9 mouse cellular contexts compared by ENCODE assay signal in genomic region chr2:168281582-168281981, GRCm38 (mm10). TPM values are rescaled to one million over a fixed set of nuclear protein-coding genes. Genes with fewer than 3 reads are reported as not detected.
DNase-seq lines count a peak whose midpoint lies in the region; ATAC-seq and TF ChIP-seq lines count a peak whose summit lies in the region.
"Had no signal": no experiment of that assay in that cellular context is flagged by ENCODE, and none has a peak within 500 bp of the region (broad histone marks: within the 10 kb centered on the region; RNA-seq: fewer than 3 reads in every experiment).

Gene Kcng1 (minus strand): TSS chr2:168281736.

- TF ChIP-seq CTCF in kidney, adult 2 months (conservative IDR thresholded peaks at IDR 0.05; ENCODE audit: insufficient read depth, insufficient read length, low read depth, low read length): no peak
- TF ChIP-seq CTCF in cortical plate, adult 2 months (IDR thresholded peaks at IDR 0.05; ENCODE audit: extremely low read depth, insufficient read depth, low read length): no peak
- no peak for TF ChIP-seq CTCF in hindbrain, postnatal 0 days (IDR thresholded peaks at IDR 0.05; ENCODE audit: low read depth)

- no peak for TF ChIP-seq POLR2A in kidney, adult 2 months (IDR thresholded peaks at IDR 0.05; ENCODE audit: low read depth, low read length)
- TF ChIP-seq POLR2A in cortical plate, adult 2 months (IDR thresholded peaks at IDR 0.05; ENCODE audit: extremely low read depth, insufficient read depth, low read length): no peak

- ATAC-seq in hindbrain, postnatal 0 days: no peak
- no peak for ATAC-seq in erythroblast, adult 5-6 weeks (replicated peaks; ENCODE audit: low FRiP score, poor library complexity, severe bottlenecking)
- ATAC-seq: Patski had no signal

- H3K36me3 ChIP-seq in kidney, adult 2 months (ENCODE audit: control insufficient read depth, insufficient read depth, low read length): no peaks in the 10 kb centered on the region
- H3K36me3 ChIP-seq in hindbrain, postnatal 0 days (ENCODE audit: insufficient read depth, low read length): no peaks in the 10 kb centered on the region
- no peaks in the 10 kb centered on the region for H3K36me3 ChIP-seq in midbrain, embryonic 10.5 days

- H3K4me3 ChIP-seq in kidney, adult 2 months (ENCODE audit: insufficient read depth, low read depth, low read length): peak within 1 kb of the TSS; percentile 35; the same call in 1 of the 2 replicates
- peak within 1 kb of the TSS; percentile 63 for H3K4me3 ChIP-seq in cortical plate, adult 2 months (ENCODE audit: insufficient read depth, low read length)
- H3K4me3 ChIP-seq in hindbrain, postnatal 0 days (ENCODE audit: low read length): peak within 1 kb of the TSS; percentile 36
- H3K4me3 ChIP-seq in midbrain, embryonic 10.5 days: peak within 1 kb of the TSS; percentile 69

- peaks cover 2% of the 10 kb centered on the region; the same call in 1 of the 2 replicates for H3K27me3 ChIP-seq in kidney, adult 2 months (replicated peaks; ENCODE audit: control insufficient read depth, insufficient read depth, low read length)
- H3K27me3 ChIP-seq in hindbrain, postnatal 0 days (ENCODE audit: insufficient read depth, low read length): peaks cover 8% of the 10 kb centered on the region; the same call in 1 of the 2 replicates
- H3K27me3 ChIP-seq in midbrain, embryonic 10.5 days (ENCODE audit: low read depth, poor library complexity, severe bottlenecking): peaks cover 83% of the 10 kb centered on the region

- no peaks in the 10 kb centered on the region for H3K9me3 ChIP-seq in hindbrain, postnatal 0 days (ENCODE audit: low read length)
- no peaks in the 10 kb centered on the region; the same call in 1 of the 2 replicates for H3K9me3 ChIP-seq in midbrain, embryonic 10.5 days (replicated peaks)

- WGBS in kidney, adult 2 months: 37% methylated on average over 12 of the region's 12 CpGs
- WGBS in hindbrain, postnatal 0 days: 14% methylated on average over 12 of the region's 12 CpGs
- WGBS in midbrain, embryonic 10.5 days: 16% methylated on average over 12 of the region's 12 CpGs

- peak within 1 kb of the TSS; percentile 61 for H3K4me2 ChIP-seq in hindbrain, postnatal 0 days (ENCODE audit: low read depth, low read length)

- no peak for DNase-seq in kidney, adult 2 months
- no peak for DNase-seq in kidney, postnatal 36 days
- DNase-seq in hindbrain, postnatal 0 days (ENCODE audit: low spot score): no peak
- peak; percentile 24 for DNase-seq in midbrain, embryonic 10.5 days (ENCODE audit: low spot score)
- DNase-seq in spleen, adult 12 weeks (ENCODE audit: low spot score): no peak
- DNase-seq in MN1 (ENCODE audit: low spot score): no peak

- 0 out of 2 replicates have a peak within 1 kb of the TSS, but pooled peaks have one; percentile 37 for H3K9ac ChIP-seq in hindbrain, postnatal 0 days (replicated peaks; ENCODE audit: low read length)

- no peak within 1 kb of the TSS for H3K27ac ChIP-seq in kidney, adult 2 months (ENCODE audit: insufficient read depth, low read depth, low read length)
- H3K27ac ChIP-seq in cortical plate, adult 2 months (ENCODE audit: insufficient read depth, low read length): no peak within 1 kb of the TSS
- H3K27ac ChIP-seq in hindbrain, postnatal 0 days: no peak within 1 kb of the TSS
- H3K27ac ChIP-seq in midbrain, embryonic 10.5 days (replicated peaks): peak within 1 kb of the TSS; percentile 82

- H3K4me1 ChIP-seq in kidney, adult 2 months (ENCODE audit: control insufficient read depth, insufficient read depth, low read length): no peaks in the 10 kb centered on the region
- H3K4me1 ChIP-seq in cortical plate, adult 2 months (ENCODE audit: control insufficient read depth, insufficient read depth, low read length): no peaks in the 10 kb centered on the region; the same call in 1 of the 2 replicates
- no peaks in the 10 kb centered on the region for H3K4me1 ChIP-seq in hindbrain, postnatal 0 days (ENCODE audit: insufficient read depth, low read length)
- peaks cover 43% of the 10 kb centered on the region for H3K4me1 ChIP-seq in midbrain, embryonic 10.5 days

RNA-seq across cellular contexts. Expression of gene Kcng1, which starts in this region (rescaled TPM):
- 0.77 and 0.95 TPM in 2 replicates for polyA plus RNA-seq in kidney, adult 2 months (2012; rRNA removed)
- polyA plus RNA-seq in cortical plate, adult 2 months (2012; rRNA removed): 5.9 and 7.2 TPM in 2 replicates
- 0.32 and 0.89 TPM in 2 replicates for total RNA-seq in hindbrain, postnatal 0 days (2014; rRNA removed)
- polyA plus RNA-seq in hindbrain, postnatal 0 days (2015; fragmentation: Nextera tagmentation; extraction: Ambion mirVana): 1.1 TPM in 2 replicates
- polyA plus RNA-seq in midbrain, embryonic 10.5 days (2016; fragmentation: Nextera tagmentation; extraction: Ambion mirVana): 4.2 and 4.4 TPM in 2 replicates
- 0.58 TPM in 1 of 2 replicates, not detected in the other for total RNA-seq in erythroblast, adult 5-6 weeks (2015; ENCODE audit: low replicate concordance)
- not detected in 2 replicates for total RNA-seq in erythroblast, adult 5-6 weeks (2017; ENCODE audit: low replicate concordance)
- polyA plus RNA-seq: Patski had no signal
